Mouse (Mus musculus) cerebellum, adult 9-10 months (tissue): ENCODE measurements at regions not wholly inside any gene's neighbourhood (a gene's known extent, or its start where the extent isn't known, plus 50 kb on each side); places are given as distances from the start of the nearest gene placed in this dataset.
"Not testable (repeated sequence)": the region's sequence is repeated elsewhere in the genome, so short reads cannot be mapped to it uniquely, and the experiment has no call there.

Experiments
- DNase-seq: peaks from one replicate; pipeline ENCODE4 v3.0.0; 2022

- no peak for DNase-seq
These were observed 97.2 kb upstream of the Ifngr1 start for GRCm38 (mm10) chr10:19494461-19495105.

GRCm38 (mm10) chr10:19498112-19498511 lies 93.6 kb upstream of the Ifngr1 start:
- DNase-seq: no peak

GRCm38 (mm10) chr10:19502874-19503273 lies 88.9 kb upstream of the Ifngr1 start:
- DNase-seq: no peak

- DNase-seq: no peak
These were observed 87.6 kb upstream of the Ifngr1 start for GRCm38 (mm10) chr10:19503846-19504765.

- DNase-seq: no peak
These were observed 86.6 kb upstream of the Ifngr1 start for GRCm38 (mm10) chr10:19505174-19505573.

- no peak for DNase-seq
These were observed 85.8 kb upstream of the Ifngr1 start for GRCm38 (mm10) chr10:19505979-19506378.

- DNase-seq: no peak
These were observed 85.3 kb upstream of the Ifngr1 start for GRCm38 (mm10) chr10:19506434-19506833.

- DNase-seq: no peak
These were observed 83.5 kb upstream of the Ifngr1 start for GRCm38 (mm10) chr10:19508221-19508745.

- DNase-seq: no peak
These were observed 81.7 kb upstream of the Ifngr1 start for GRCm38 (mm10) chr10:19510047-19510446.

- DNase-seq: not testable (repeated sequence)
These were observed 77.4 kb upstream of the Ifngr1 start for GRCm38 (mm10) chr10:19514366-19514765.

- DNase-seq: no peak
These were observed 76.9 kb upstream of the Ifngr1 start for GRCm38 (mm10) chr10:19514837-19515236.

- no peak for DNase-seq
These were observed 75.7 kb upstream of the Ifngr1 start for GRCm38 (mm10) chr10:19516011-19516410.

- DNase-seq: no peak
These were observed 74.7 kb upstream of the Ifngr1 start for GRCm38 (mm10) chr10:19517093-19517492.

- peak; percentile 19 for DNase-seq
These were observed 73.0 kb upstream of the Ifngr1 start for GRCm38 (mm10) chr10:19518763-19519162.

GRCm38 (mm10) chr10:19522198-19522597 lies 69.6 kb upstream of the Ifngr1 start:
- no peak for DNase-seq

- no peak for DNase-seq
These were observed 65.8 kb upstream of the Ifngr1 start for GRCm38 (mm10) chr10:19525939-19526338.

- no peak for DNase-seq
These were observed 65.4 kb upstream of the Ifngr1 start for GRCm38 (mm10) chr10:19526353-19526752.

GRCm38 (mm10) chr10:19529655-19530054 lies 62.1 kb upstream of the Ifngr1 start:
- DNase-seq: no peak

GRCm38 (mm10) chr10:19530056-19530455 lies 61.7 kb upstream of the Ifngr1 start:
- no peak for DNase-seq

GRCm38 (mm10) chr10:19531452-19531851 lies 60.3 kb upstream of the Ifngr1 start:
- no peak for DNase-seq

- no peak for DNase-seq
These were observed 59.0 kb upstream of the Ifngr1 start for GRCm38 (mm10) chr10:19532790-19533189.

- no peak for DNase-seq
These were observed 57.9 kb upstream of the Ifngr1 start for GRCm38 (mm10) chr10:19533846-19534245.
